Mouse (Mus musculus): Measurements from ENCODE around the gene Acp6. TPM values are rescaled to one million over a fixed set of nuclear protein-coding genes. Genes with fewer than 3 reads are reported as not detected.
"Not testable (repeated sequence)": the region's sequence is repeated elsewhere in the genome, so short reads cannot be mapped to it uniquely, and the experiment has no call there.

Gene Acp6
- total RNA-seq (2021): 10 to 100 TPM; 33.3 to 34.0 TPM
- 32.7 and 43.8 TPM in 2 replicates for polyA plus RNA-seq (2012; rRNA removed)
- long read RNA-seq, transcript Acp6-208 (1 exons, 3,291 nt): minor isoform, 5 of 55 reads
- long read RNA-seq, transcript Acp6-201 (10 exons, 1,754 nt): major isoform, 46 of 55 reads
- long read RNA-seq, partial matches to known transcripts: 0 of 55 reads
- long read RNA-seq, other reads (novel, unspliced or antisense): 4 of 55 reads

GRCm38 (mm10) chr3:97158611-97159508 is at the start of gene Acp6:
TSS of gene Acp6 (plus strand) at chr3:97158777.
- TF ChIP-seq EP300 (IDR thresholded peaks at IDR 0.05; ENCODE audit: insufficient read depth, low read depth, low read length): peak; percentile 42; the same call in 1 of the 2 replicates
- no peak for TF ChIP-seq CTCF (IDR thresholded peaks at IDR 0.05)
- TF ChIP-seq POLR2A (IDR thresholded peaks at IDR 0.05; ENCODE audit: insufficient read depth, low read depth, low read length): peak; percentile 52
- H3K27ac ChIP-seq: peak within 1 kb of the TSS; percentile 89
- no peaks in the 10 kb centered on the region for H3K4me1 ChIP-seq (ENCODE audit: control insufficient read depth, insufficient read depth, low read length)
- H3K27me3 ChIP-seq (ENCODE audit: control insufficient read depth, insufficient read depth, low read length): no peaks in the 10 kb centered on the region
- peak; percentile 93 for DNase-seq
- H3K9ac ChIP-seq (ENCODE audit: low read depth, low read length): peak within 1 kb of the TSS; percentile 91
- intact Hi-C loops (cut with DNase I): loop anchor here (5.0 kb wide), 1 partner anchor 68 kb away; no protein-coding TSS in a partner anchor
- WGBS: under 1% methylated on average over 54 of the region's 54 CpGs
- no peaks in the 10 kb centered on the region for H3K79me2 ChIP-seq (replicated peaks; ENCODE audit: control insufficient read depth, insufficient read depth, low read length)
- H3K4me3 ChIP-seq: peak within 1 kb of the TSS; percentile 90
- H3K36me3 ChIP-seq (ENCODE audit: control insufficient read depth, insufficient read depth, low read length): no peaks in the 10 kb centered on the region

- Histone ChIP-seq H3K36me3 (ENCODE audit: control insufficient read depth, insufficient read depth, low read length) (no peaks in the 10 kb centered on the region), H3K27me3 (ENCODE audit: control insufficient read depth, insufficient read depth, low read length) (no peaks in the 10 kb centered on the region), H3K4me3 (no peak overlapping the region), H3K27ac (no peak overlapping the region), H3K9ac (ENCODE audit: low read depth, low read length) (no peak overlapping the region), H3K79me2 (replicated peaks; ENCODE audit: control insufficient read depth, insufficient read depth, low read length) (no peaks in the 10 kb centered on the region), H3K4me1 (ENCODE audit: control insufficient read depth, insufficient read depth, low read length) (no peaks in the 10 kb centered on the region)
- WGBS: 62% methylated on average over 6 of the region's 6 CpGs
- TF ChIP-seq EP300 (IDR thresholded peaks at IDR 0.05; ENCODE audit: insufficient read depth, low read depth, low read length): no peak
- no peak for TF ChIP-seq CTCF (IDR thresholded peaks at IDR 0.05)
- no peak for TF ChIP-seq POLR2A (IDR thresholded peaks at IDR 0.05; ENCODE audit: insufficient read depth, low read depth, low read length)
- intact Hi-C loops (cut with DNase I): no loop called here
- DNase-seq: no peak
These were observed 41.1 kb upstream of the Acp6 start for GRCm38 (mm10) chr3:97117511-97117910.

GRCm38 (mm10) chr3:97118313-97118712 is 40.3 kb upstream of the Acp6 start:
- DNase-seq: no peak
- Histone ChIP-seq H3K36me3 (ENCODE audit: control insufficient read depth, insufficient read depth, low read length) (no peaks in the 10 kb centered on the region), H3K27me3 (ENCODE audit: control insufficient read depth, insufficient read depth, low read length) (no peaks in the 10 kb centered on the region), H3K4me1 (ENCODE audit: control insufficient read depth, insufficient read depth, low read length) (no peaks in the 10 kb centered on the region), H3K4me3 (no peak overlapping the region), H3K9ac (ENCODE audit: low read depth, low read length) (no peak overlapping the region), H3K79me2 (replicated peaks; ENCODE audit: control insufficient read depth, insufficient read depth, low read length) (no peaks in the 10 kb centered on the region), H3K27ac (no peak overlapping the region)
- 64% methylated on average over 12 of the region's 12 CpGs for WGBS
- TF ChIP-seq POLR2A (IDR thresholded peaks at IDR 0.05; ENCODE audit: insufficient read depth, low read depth, low read length) (no peak), CTCF (IDR thresholded peaks at IDR 0.05) (peak; percentile 17; the same call in 1 of the 2 replicates)
- intact Hi-C loops (cut with DNase I): no loop called here

GRCm38 (mm10) chr3:97124193-97124592 is 34.4 kb upstream of the Acp6 start:
- DNase-seq: peak in 1 of 2 experiments; percentile 17
- H3K27ac ChIP-seq: no peak overlapping the region
- H3K36me3 ChIP-seq (ENCODE audit: control insufficient read depth, insufficient read depth, low read length): no peaks in the 10 kb centered on the region

GRCm38 (mm10) chr3:97129410-97129809 is 29.2 kb upstream of the Acp6 start:
- Histone ChIP-seq H3K27me3 (ENCODE audit: control insufficient read depth, insufficient read depth, low read length) (no peaks in the 10 kb centered on the region), H3K27ac (no peak overlapping the region), H3K79me2 (replicated peaks; ENCODE audit: control insufficient read depth, insufficient read depth, low read length) (no peaks in the 10 kb centered on the region), H3K4me1 (ENCODE audit: control insufficient read depth, insufficient read depth, low read length) (no peaks in the 10 kb centered on the region), H3K36me3 (ENCODE audit: control insufficient read depth, insufficient read depth, low read length) (no peaks in the 10 kb centered on the region), H3K9ac (ENCODE audit: low read depth, low read length) (no peak overlapping the region), H3K4me3 (no peak overlapping the region)
- intact Hi-C loops (cut with DNase I): no loop called here
- 84% methylated on average over 4 of the region's 4 CpGs for WGBS
- no peak for TF ChIP-seq CTCF (IDR thresholded peaks at IDR 0.05)
- no peak for TF ChIP-seq POLR2A (IDR thresholded peaks at IDR 0.05; ENCODE audit: insufficient read depth, low read depth, low read length)
- no peak for DNase-seq

More at GRCm38 (mm10) chr3:97124193-97124592, 34.4 kb upstream of the Acp6 start:
- TF ChIP-seq POLR2A (IDR thresholded peaks at IDR 0.05; ENCODE audit: insufficient read depth, low read depth, low read length) (no peak), CTCF (IDR thresholded peaks at IDR 0.05) (no peak), EP300 (IDR thresholded peaks at IDR 0.05; ENCODE audit: insufficient read depth, low read depth, low read length) (no peak)
- Histone ChIP-seq H3K4me1 (ENCODE audit: control insufficient read depth, insufficient read depth, low read length) (peaks cover 2% of the 10 kb centered on the region; the same call in 1 of the 2 replicates), H3K9ac (ENCODE audit: low read depth, low read length) (no peak overlapping the region), H3K4me3 (no peak overlapping the region), H3K27me3 (ENCODE audit: control insufficient read depth, insufficient read depth, low read length) (no peaks in the 10 kb centered on the region), H3K79me2 (replicated peaks; ENCODE audit: control insufficient read depth, insufficient read depth, low read length) (no peaks in the 10 kb centered on the region)
- intact Hi-C loops (cut with DNase I): no loop called here
- WGBS: 13% methylated on average over 7 of the region's 7 CpGs

- 80% methylated on average over 1 of the region's 1 CpGs for WGBS
- H3K27ac ChIP-seq; DNase-seq; H3K4me3 ChIP-seq; H3K9ac ChIP-seq (ENCODE audit: low read depth, low read length); H3K36me3 ChIP-seq (ENCODE audit: control insufficient read depth, insufficient read depth, low read length); intact Hi-C loops (cut with DNase I); H3K27me3 ChIP-seq (ENCODE audit: control insufficient read depth, insufficient read depth, low read length); H3K4me1 ChIP-seq (ENCODE audit: control insufficient read depth, insufficient read depth, low read length); H3K79me2 ChIP-seq (replicated peaks; ENCODE audit: control insufficient read depth, insufficient read depth, low read length): not testable (repeated sequence)
These were observed 20.9 kb upstream of the Acp6 start for GRCm38 (mm10) chr3:97137666-97138065.
